Mouse (Mus musculus) cerebellum, adult 8-10 months (tissue): ENCODE data around the gene Angpt4.
A peak's percentile ranks its signal among the peaks of the same experiment; 100 is the strongest.

Source experiments
- DNase-seq: peaks from one replicate; pipeline ENCODE4 v3.0.0; 2022

Angpt4 gene

DNA sequence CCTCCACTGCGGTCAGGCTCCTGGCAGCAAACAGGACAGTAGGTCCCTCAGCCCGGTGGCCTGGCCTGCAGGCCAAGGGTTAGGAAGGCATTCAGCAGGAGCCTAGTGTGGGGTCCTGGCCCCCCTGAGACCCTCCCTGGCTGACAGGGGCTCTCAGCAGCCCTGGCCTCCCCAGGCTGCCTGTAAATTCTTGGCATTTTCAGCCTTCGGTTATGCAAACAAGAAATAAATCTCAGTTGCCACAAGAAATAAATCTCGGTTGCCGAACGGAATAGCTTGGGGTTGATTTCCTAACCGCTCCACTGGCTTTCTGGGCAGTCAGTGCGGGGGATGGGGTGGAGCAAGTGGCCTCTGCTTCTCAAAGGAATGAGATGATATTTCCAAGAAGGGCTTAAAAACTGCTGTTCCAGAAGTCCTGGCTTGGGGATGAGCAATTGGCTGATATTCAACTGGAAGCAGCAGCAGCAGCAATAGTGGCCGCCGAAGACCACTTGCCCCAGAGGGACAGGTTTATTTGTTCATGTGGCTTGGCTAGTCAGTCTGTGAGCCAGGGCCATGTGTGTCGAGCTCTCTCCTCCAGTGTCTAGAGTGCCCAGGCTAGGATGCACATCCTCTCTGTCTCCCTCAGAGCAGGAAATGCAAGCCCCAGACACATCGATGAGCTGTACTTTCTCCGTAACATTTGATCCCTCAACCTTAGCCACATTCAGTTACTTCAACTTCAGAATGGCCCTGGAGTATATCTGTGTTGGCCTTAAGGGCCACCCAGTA, 5.2 kb downstream of the Angpt4 start:
- DNase-seq: no peak

DNA sequence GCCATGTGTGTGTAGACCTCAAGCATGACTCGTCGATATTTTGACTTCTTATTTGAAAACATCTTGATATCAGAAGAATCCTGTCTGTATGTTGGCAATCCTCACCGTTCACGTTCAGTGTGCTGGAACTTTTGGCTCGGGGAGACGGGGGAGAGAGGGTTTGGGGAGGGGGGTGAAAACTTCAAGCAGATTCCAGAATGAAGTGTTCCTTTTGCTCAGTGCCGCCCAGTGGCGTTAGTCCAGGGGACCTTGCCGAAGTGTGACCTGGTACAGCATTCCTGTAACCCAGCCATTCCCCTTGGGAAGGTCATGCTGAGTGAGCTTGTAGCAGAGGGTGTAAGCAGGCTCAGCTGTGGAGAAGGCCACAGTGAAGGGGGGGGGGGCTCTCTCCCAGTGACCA, 8.1 kb downstream of the Angpt4 start:
- DNase-seq: no peak

DNA sequence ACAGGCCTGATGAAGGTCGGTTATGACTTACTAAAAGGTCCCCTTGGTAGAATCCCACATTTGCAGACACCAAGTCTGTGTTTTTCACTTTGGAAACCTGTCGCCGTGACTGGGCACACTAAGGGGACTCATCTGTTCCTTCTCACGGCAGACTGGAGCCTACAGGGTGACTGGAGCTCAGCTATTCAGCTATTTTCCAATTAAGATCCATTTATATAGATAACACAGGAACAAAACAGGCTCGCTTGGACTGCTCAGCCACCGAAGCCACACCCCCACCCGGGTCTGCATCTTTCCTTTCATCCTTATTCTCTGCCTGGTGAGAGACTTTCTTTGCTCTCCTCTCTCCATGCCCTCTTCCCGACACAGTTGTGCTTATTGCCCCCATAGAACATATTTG, 10.1 kb downstream of the Angpt4 start:
- DNase-seq: no peak

DNA sequence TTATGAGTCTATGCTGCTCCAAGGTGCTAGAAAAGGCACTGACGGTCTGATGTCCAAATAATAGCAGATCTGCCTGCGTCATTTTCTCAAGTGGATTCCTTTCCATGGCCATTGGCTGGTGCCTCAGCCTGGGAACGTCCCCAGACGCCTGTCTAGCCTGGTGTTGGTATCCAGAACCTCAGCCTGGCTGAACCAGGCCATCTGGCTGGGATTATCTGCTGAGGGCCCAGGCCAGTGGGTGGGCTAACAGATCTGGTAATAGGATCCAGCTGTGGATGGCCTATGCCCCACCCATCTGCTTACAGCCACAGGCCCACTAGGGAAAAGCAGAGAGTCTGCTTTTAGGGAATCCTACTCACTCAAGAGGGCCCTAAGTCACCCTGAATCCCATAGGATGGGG, 10.6 kb downstream of the Angpt4 start:
- DNase-seq: no peak

DNA sequence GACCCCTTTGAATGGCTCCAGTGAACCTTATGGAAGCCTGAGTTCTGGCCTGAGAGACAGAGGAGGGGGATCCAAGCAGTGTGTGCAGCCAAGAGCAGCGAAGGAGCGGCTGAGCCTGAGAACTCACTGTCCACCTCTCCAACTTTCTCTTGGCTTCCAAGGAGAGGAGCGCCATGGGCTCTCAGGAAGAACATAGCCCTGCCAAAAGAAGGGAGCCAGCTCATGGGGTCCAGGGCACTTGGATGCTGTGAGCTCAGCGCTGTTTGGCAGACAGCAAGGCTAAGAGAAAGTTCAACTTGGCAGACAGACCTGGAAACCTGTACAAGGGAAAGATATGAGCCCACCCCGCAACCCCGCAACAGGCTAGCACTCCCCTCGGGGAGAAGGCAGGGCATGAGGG, 13.3 kb downstream of the Angpt4 start:
- DNase-seq: no peak

DNA sequence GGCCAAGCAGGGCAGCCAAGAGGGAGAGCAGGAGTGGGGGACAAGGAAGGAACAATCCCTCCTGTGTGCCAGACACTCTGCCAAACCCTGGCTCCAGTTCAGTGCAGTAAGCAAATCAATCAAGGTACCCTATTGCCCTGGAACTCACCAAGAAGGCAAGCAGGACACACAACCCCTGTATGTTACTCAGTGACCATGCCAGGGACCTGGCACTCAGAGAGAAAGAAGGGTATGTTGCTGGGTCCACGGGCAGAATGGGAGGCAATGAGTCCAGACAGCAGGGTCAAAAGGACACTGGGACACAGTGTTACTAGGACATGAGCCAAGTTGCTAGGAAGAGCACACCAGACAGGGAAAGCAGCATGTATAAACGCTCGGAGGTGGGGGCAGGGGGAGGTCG, 14.7 kb downstream of the Angpt4 start:
- no peak for DNase-seq

DNA sequence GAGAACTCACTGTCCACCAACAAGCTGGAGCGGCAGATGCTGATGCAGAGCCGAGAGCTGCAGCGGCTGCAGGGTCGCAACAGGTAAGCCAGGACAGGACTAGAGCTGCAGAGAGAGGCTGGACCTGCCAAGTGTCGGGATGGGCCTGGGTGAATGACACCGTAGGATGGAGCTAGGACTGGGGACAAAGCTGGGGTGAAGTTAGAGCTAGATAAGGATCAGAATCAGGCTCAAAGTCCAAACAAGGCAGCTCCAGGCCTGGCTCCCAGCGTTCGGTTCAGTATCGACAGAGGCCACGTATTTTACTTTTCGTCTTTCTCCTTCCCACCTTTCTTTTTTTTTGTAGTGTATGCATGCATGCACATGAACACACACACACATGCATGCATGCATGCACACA, 16.1 kb downstream of the Angpt4 start:
- DNase-seq: no peak

DNA sequence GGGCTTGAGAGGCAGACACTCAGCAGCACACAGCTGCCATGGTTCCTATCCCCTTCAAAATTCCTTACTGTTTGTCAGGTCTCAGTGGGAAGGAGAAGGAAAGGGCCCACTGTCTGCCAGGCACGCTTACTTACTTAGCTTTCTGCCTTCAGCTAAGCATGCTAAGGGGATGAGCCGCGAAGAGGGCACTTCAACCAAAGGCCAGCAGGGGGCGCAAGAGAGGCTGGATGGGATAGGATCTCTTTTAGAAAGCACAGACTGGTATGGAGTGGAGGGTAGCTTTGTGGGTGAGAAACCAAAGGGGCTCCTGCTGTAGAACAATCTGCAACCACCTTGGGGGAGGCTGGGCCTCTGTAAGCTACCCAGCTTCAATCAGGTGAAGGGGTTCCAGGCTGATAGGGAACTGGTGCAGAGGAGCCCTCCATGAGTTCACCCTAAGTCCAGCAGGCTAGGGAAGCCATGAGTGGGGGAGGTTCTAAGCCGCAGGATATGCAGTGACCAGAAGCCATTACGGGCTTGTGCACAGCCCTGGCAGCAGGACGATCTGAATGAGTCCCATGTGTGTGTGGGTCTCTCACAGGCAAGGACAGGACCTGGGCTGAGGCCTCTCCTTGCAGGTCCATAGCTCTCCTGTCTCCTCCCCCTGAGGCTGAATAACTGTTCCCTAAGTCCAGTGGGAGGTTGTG, 19.5 kb downstream of the Angpt4 start:
- peak; percentile 82 for DNase-seq

DNA sequence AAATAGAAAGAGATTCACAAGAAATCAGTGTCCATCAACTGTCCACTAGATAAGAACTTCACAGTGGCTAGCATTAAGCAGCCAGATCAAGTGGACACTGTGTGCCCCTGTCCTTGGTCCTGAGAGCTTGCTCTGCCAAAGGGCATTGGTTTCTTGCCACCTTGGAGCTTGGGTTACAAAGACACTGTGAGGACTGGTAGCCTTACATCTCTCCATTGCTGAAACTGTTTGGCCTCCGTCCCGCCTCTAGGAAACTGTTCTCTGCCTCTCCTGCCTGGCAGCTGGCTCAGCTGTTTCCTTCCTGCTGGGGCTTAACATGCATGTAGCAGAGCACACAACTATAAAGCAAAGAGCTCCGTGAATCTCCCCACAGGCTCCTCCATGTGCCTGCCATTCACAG, 26.9 kb downstream of the Angpt4 start:
- DNase-seq: no peak

DNA sequence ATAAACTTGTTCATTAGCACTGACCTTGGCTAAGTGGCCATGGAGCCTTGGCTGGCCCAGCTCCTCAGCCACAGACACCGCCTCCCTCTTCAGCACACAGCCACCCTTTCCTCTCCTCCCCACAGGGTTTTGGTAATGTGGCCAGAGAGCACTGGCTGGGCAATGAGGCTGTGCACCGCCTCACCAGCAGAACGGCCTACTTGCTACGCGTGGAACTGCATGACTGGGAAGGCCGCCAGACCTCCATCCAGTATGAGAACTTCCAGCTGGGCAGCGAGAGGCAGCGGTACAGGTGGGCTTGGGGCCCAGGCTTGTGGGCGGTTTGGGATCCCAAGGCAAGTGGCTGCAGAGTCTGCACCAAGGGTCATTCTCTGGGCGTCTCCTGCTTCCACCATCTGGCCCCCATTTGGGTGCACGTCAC, 27.8 kb downstream of the Angpt4 start:
- peak; percentile 40 for DNase-seq

DNA sequence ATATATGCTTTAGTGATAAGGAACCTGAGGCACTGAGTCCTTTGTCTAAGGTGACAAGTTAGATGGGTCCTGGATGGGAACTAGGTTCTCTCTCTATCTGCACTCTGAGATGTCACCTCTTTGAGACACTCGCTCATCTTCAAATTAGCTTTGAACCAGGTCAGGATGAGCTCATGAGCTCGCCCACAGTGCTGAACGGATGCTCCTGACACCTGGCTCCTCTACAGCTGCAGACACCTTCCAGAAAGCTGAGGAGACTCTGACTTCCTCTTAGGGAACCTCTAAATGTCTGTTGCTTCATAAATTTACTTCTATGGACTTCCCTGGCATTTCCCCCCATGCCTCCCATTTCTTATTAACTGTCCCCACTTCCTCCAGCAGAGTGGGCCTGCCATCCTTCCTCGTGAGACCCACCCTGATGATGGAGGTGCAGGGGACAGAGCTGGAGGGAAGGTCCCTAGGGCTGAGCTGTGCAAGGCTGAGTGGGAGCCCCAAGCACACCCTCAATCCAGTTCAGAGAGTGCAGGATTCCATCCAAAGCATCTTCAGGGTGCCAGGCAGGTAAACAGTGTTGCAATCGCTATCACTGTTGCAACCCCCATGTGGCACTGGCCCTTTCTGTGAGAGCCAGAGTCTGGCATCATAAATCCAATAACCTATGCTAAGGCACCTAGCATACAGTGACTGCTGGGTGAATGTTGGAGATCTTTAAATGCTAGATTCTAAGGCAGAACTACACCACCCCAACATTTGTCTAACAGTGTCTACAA, 28.8 kb downstream of the Angpt4 start:
- DNase-seq: no peak

DNA sequence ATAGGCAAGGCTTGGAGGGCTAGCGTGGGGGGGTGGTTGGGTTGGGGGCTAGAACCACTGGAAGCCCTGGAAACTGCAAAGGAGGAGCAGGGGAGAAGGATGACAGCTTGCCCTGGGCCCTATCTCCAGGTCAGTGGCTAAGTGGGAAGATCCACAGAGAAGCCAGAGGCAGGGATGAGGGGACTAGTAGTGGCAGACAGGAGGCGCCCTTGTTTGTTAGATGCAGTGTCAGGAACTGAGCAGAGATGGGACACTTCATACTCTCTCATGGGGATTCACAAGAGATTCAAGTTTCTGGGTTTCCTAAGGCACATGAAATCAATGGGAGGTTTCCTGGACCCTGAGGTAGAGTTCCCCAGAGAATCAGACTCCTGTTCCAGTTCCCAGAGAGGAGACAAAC, 30.3 kb downstream of the Angpt4 start:
- no peak for DNase-seq

DNA sequence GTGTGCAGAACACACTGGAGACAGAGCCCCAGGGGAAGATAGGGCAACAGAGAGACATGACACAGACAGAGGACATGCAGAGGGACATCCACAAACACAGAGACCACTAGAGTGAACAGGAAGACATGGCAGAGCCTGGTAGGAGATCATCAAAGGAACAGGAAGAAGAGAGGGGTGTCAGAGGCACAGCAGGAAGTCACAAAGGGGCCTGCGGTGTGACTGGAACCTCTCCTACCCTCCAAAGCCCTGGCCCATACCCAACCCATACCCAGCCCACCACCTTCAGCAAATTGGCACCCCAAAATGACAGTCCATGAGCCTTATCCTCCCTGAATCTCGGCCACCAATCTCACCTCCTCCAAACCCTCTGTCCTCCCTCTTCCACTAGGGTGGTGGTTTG, 33.1 kb downstream of the Angpt4 start:
- no peak for DNase-seq

DNA sequence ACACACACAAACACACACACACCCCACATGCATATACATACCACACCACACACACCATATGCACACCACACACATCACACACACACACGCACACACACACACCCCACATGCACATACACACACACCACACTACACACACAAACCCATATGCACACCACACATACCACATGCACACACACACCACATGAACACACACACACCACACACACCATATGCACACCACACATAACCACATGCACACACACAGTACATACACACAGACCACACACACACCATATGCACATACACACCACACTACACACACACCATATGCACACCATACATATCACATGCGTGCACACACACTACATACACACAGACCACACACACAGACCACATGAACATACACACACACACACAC, 36.6 kb downstream of the Angpt4 start:
- no peak for DNase-seq

DNA sequence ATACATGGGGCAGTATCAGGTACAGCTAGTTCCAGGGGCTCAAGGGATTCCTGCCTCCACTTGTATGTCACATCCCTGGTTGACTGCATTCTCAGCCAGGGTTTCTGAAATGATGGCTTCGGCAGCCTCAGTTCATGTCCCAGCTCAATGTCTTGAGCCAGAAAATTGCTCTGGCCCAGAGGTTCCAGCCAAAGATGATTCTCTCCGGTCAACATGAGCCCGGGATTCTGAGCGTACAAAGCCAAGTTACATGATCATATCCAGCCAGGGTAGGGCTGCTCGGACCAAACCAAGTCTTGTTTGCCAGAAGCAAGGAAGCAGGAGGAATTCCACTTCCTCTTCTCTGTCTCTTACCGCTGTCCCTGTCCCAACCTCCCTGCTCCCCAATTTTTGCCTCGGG, 37.3 kb downstream of the Angpt4 start:
- no peak for DNase-seq

DNA sequence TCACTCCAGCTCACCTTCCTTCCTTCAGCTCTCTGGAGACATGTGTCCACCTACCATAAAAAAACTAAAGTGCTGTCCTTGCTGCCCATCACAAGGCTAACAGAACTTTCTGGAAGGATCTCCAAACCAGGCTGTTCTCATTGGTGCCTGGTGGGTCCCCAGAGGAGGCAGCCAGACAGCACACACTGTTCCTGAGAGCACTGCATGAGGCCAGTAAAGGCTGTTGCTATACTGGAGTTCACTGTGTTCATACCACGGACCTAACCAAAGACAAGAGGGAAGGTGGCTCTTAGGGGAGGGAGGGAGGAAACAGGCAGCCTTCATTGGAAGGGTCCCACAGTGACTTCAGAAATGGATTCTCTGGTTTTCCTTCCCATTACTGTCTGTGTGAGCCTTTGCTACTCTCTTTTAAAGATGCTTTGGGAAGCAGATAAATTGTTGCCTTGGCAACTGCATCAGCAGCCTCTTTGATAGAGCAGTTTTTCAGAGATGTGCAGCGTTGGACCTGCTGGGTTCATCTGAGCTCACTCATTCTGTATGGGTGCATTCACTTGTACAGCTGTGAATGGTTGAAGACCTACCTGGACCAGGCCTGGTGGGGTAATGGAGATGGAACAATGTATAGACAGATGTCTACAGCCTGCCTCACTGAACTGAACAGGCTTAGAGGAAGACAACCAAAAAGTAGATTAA, 38.2 kb downstream of the Angpt4 start:
- DNase-seq: no peak

DNA sequence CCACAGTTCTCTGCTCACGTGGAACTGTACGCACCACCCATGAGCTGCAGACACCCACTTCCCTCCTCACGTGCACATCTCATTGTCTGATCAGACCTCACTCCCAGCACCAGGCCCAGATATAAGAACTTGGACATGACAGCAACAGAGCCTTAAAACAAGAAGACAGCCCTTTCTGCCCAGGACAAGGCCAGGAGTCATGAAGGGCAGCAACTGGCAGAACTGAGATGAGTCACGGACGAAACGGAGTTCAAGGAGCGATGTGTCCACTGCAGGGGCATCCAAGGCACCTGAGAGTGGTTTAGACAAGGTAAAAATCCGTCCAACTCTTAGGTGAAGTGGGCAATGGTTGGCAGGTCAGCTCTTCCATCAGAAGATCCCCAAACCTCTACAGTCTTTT, 42.7 kb downstream of the Angpt4 start:
- no peak for DNase-seq

DNA sequence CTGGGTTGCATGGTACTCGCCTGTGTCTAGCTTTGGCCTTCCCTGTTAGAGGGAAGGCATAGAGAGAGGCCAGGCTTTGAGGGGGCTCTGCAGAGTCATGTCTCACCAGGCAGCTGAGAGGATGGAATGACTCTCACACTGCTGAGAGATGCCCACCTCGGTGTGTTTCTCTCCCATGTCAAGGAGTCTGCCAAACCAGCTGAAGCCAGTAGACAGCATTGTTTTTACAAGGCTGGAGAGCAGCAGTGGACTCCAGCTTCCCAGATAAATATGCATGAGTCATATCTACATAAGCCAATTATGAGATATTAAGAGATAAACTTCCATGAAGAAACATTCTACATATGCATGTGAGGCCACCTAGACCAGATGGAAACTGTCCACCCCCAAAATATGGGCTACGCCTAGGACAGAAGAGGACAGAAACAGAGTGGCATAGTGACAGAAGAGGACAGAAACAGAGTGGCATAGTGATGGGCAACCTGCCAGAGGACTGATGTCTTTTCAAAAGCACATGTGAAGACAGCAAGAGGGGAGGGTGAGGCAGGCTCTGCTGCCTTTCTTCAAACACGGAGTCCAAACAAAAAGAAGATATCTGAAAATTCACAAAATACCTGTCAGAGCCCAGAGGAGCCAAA, 45.6 kb downstream of the Angpt4 start:
- no peak for DNase-seq

DNA sequence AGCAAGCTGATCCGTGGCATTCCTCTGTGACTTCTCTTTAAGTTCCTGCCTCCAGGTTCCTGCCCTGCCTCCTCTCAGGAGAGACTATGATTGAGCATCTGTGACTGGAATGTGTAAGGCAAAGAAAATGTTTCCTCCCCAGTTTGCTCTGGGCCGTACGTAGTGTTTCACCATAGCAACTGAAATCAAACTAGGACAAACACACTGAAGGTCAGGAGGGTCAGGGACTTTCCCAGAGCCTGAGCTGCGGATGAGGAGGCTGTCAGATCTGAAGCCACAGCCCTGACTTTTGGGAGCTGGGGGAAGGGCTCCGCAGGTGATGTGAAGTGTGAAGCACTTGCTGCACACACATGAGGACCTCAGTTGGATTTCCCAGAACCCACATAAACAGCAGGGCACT, 48.3 kb downstream of the Angpt4 start:
- no peak for DNase-seq

DNA sequence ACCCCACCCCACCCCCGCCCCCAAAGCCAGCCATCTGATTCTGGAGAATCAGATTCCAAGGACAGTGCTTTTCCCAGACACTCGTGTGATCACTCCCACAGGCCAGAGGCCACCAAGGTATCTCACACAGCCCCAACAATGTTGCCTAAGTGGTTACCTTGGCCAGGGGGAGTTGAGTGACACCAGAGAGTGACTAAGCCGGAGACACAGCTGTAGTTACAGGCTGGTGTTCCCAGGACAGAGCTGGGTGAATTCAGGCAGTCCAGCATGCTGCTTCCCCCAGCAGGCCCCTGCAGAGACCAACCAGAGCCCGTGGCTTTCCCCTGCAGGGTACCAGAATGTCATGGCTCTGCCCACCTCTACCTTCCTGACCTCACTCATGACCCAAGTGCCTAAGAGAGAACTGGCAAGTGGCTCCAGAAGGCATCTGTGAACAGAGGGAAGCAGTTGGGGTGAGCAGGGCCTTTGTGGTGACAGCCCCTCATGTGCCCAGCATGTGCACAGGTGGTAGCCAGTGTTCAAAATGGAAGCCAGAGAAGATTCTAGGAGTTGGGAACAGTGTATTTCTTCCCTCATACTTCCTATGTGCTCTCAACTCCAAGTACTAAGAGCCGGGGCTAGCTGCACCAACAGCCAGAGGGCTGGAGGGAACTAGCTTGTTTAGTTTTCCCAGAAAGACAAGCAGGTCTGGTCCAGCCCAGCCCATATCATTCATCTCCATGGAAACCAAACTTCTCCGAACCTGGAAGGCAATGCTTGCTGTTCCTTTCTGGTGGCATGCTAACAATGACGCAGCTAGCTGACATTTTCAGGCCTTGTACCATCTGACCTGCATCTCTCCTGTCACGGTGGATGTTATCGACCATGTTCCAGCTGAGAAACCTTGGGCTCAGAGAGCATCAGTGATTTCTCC, 50.5 kb downstream of the Angpt4 start:
- no peak for DNase-seq

DNA sequence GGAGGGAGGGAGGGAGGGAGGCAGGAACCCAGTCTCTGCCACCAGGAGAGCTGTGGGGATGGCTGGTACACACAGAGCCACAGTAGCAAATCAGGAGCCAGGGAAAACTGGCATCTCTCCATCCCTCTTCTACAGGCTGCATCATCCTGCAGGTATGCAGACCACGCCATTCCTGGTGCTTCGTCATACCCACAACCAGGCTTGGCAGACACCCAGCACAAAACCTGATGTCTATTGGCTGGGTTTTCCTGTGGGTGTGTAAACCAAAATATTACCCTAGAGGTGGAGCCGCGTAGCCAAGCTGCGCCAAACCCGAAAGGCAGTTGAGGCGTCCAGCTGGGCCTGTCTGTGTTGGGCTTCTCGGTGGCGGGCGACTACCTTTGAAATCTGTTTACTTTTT, 51.5 kb downstream of the Angpt4 start:
- DNase-seq: peak; percentile 80

DNA sequence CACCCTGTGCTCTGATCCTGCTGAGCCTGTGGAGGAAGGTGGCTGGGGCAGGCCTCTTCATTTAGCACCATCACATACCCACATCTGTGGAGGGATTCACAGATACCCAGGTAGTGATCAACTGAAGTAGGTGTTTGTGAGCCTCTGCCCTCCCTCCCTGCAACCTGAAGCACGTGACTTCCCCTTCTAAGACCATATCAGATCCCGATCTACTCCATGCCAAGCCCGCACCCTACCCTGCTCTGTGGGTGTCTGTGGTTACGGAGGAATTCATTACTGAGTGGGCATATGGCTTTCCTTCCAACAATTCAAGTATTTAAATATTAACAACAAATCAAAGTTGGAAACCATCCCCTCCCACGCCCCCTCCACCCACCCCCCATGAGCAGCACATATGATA, 52.3 kb downstream of the Angpt4 start:
- no peak for DNase-seq
